ENCODE assay signal across 28 mouse cellular contexts in the genomic region with DNA sequence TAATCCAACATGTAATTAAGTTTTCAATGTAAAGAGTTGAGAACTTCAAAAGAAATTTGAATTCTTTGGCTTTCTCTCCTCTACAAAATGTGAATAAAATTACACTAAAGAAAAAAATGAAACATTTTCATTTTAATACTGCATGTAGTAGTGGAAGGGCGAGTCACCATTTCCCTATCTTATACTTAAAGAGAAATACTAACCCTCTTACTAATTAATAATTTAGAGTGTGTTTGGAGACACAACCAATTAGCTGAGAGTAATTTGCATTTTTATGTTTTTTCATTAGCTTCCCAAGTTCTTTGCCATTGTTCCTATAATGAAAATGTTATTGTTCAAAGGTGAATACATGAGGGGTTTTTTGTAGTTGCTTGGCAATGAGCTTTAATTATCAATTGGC.
"Had no signal": no experiment of that assay in that cellular context is flagged by ENCODE, and none has a peak within 500 bp of the region (broad histone marks: within the 10 kb centered on the region; RNA-seq: fewer than 3 reads in every experiment).

No protein-coding gene starts in this region.

- ATAC-seq: forebrain, embryonic 13.5 days; forebrain, embryonic 14.5 days; forebrain, embryonic 15.5 days; forebrain, embryonic 16.5 days; forebrain, postnatal 0 days had no signal

- H3K36me3 ChIP-seq: embryonic facial prominence, embryonic 10.5 days; embryonic facial prominence, embryonic 12.5 days; embryonic facial prominence, embryonic 13.5 days; embryonic facial prominence, embryonic 15.5 days; forebrain, embryonic 10.5 days; forebrain, embryonic 12.5 days; forebrain, embryonic 15.5 days had no signal

- H3K27me3 ChIP-seq: embryonic facial prominence, embryonic 12.5 days; embryonic facial prominence, embryonic 13.5 days; embryonic facial prominence, embryonic 15.5 days; forebrain, embryonic 12.5 days; forebrain, embryonic 13.5 days; forebrain, embryonic 15.5 days had no signal

- DNase-seq: cerebellum, adult 2 months; cerebellum, adult 8-10 months; cerebellum, adult 9-10 months; cerebellum, adult 9-11 months; cerebellum, postnatal 10 days; cerebellum, postnatal 14 days; cerebellum, postnatal 25 days; cerebellum, postnatal 36 days; embryo, embryonic 11 days; forebrain, postnatal 0 days; gastrocnemius, adult 2 months; gastrocnemius, postnatal 10 days; gastrocnemius, postnatal 14 days; gastrocnemius, postnatal 25 days; gastrocnemius, postnatal 36 days; heart, adult 11 months; heart, adult 18-20 months had no signal

- H3K9ac ChIP-seq: embryonic facial prominence, embryonic 12.5 days; embryonic facial prominence, embryonic 13.5 days; embryonic facial prominence, embryonic 15.5 days; forebrain, embryonic 12.5 days; forebrain, embryonic 13.5 days; forebrain, embryonic 15.5 days; forebrain, postnatal 0 days had no signal

- H3K4me3 ChIP-seq: embryonic facial prominence, embryonic 10.5 days; embryonic facial prominence, embryonic 12.5 days; embryonic facial prominence, embryonic 13.5 days; embryonic facial prominence, embryonic 15.5 days; erythroblast, embryonic 14.5 days; forebrain, embryonic 10.5 days; forebrain, embryonic 12.5 days; forebrain, embryonic 13.5 days; forebrain, embryonic 15.5 days; gastrocnemius, adult 2 months had no signal

- H3K9me3 ChIP-seq: embryonic facial prominence, embryonic 10.5 days; embryonic facial prominence, embryonic 12.5 days; embryonic facial prominence, embryonic 13.5 days; embryonic facial prominence, embryonic 15.5 days; forebrain, embryonic 10.5 days; forebrain, embryonic 12.5 days; forebrain, embryonic 13.5 days; forebrain, embryonic 15.5 days had no signal

- H3K4me1 ChIP-seq: embryonic facial prominence, embryonic 10.5 days; embryonic facial prominence, embryonic 12.5 days; embryonic facial prominence, embryonic 13.5 days; embryonic facial prominence, embryonic 15.5 days; forebrain, embryonic 10.5 days; forebrain, embryonic 12.5 days; forebrain, embryonic 13.5 days; forebrain, embryonic 15.5 days had no signal

- H3K4me2 ChIP-seq: embryonic facial prominence, embryonic 12.5 days; embryonic facial prominence, embryonic 13.5 days; embryonic facial prominence, embryonic 15.5 days; forebrain, embryonic 12.5 days; forebrain, embryonic 13.5 days; forebrain, embryonic 15.5 days had no signal

- H3K27ac ChIP-seq: embryonic facial prominence, embryonic 10.5 days; embryonic facial prominence, embryonic 12.5 days; embryonic facial prominence, embryonic 13.5 days; embryonic facial prominence, embryonic 15.5 days; forebrain, embryonic 10.5 days; forebrain, embryonic 12.5 days; forebrain, embryonic 13.5 days; forebrain, embryonic 15.5 days; gastrocnemius, adult 2 months had no signal
